Mouse (Mus musculus): ENCODE measurements around the gene D17H6S53E.

Gene D17H6S53E

GRCm38 (mm10) chr17:35163326-35164081, 37.3 kb downstream of the D17H6S53E start:
- peak in 1 of 2 experiments; percentile 33 for DNase-seq

- DNase-seq: no peak
Measured at GRCm38 (mm10) chr17:35164218-35164567, 38.0 kb downstream of the D17H6S53E start.

DNA sequence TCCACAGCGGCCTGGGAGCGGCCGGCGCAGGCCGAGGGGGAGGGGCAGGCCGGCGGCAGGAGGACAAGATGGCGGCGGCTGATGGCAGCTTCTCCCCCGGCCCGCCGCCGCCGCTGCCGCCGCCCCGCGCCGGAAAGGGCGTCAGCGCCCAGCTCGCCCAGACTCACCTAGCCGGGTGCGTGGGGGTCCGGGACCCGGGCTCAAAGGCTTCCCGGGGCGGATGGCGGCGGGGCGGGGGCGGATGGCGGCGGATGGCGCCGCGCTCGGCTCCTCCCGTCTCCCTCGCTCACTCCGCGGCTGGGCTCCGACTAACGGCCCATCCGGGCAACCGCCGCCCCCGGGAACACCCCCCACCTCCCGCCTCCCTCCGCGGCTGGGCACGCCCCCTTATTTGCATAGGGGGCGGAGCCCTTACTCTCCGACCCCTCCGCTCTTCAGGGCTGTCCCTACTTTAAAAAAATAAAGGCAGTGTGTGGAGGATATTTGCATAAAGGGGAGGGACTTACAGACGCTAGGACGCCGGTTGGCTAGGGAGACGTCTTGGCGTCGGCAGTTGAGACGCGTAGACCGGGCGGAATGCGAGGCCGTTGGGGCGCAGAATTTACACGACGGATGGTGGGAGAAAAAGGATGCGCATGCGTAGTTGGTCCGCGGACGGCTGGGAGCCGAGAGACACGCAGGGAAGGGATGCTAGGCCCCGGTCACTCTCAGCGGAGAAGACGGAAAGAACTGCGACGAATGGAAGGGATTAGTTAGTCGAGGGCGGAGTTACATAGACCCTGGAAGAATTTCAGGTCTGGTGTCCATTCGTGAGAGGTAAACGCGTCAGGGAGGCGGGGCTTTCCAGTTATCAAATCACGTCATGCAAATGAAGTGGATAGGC, 38.6 kb downstream of the D17H6S53E start, which contains the start of gene Prrc2a:
Prrc2a (minus strand) TSS at position 330 of the 883 bp plus-strand sequence.
- DNase-seq: peak; percentile 98 to 99

- DNase-seq: no peak
Measured at GRCm38 (mm10) chr17:35165451-35166155, 39.4 kb downstream of the D17H6S53E start.

DNA sequence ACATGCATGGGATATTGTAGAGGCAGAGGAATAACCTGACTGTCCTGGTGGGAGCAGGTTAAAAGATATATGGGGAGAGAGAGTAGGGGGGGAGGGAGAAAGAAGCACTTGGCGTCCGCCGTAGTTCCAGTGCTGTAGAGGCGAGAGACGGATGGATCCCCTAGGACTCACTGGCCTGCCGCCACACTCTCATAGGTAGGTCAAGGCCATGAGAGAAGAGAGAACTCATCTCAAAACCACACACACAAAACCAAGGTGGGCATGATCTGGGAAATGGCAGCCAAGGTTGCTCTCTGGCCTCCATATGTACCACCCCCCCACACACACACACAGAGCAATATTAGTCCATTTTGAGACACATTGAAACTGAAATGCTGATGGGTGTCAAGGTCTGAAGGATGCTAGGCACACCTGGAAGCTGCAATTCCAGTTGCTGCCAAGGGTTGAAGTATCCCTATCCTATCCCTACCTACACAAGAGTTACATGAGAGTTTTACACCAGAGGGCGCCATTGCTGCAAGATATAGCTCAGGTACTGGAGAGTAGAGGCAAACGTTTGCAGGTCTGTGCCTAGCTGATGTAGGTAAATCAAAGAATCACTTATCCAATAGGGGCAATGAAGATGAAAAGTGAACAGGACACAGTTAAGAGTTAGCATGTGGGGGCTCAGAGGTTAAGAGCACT, 40.3 kb downstream of the D17H6S53E start:
- peak; percentile 73 to 79 for DNase-seq

- DNase-seq: no peak
Measured at GRCm38 (mm10) chr17:35167794-35168193, 41.6 kb downstream of the D17H6S53E start.

DNA sequence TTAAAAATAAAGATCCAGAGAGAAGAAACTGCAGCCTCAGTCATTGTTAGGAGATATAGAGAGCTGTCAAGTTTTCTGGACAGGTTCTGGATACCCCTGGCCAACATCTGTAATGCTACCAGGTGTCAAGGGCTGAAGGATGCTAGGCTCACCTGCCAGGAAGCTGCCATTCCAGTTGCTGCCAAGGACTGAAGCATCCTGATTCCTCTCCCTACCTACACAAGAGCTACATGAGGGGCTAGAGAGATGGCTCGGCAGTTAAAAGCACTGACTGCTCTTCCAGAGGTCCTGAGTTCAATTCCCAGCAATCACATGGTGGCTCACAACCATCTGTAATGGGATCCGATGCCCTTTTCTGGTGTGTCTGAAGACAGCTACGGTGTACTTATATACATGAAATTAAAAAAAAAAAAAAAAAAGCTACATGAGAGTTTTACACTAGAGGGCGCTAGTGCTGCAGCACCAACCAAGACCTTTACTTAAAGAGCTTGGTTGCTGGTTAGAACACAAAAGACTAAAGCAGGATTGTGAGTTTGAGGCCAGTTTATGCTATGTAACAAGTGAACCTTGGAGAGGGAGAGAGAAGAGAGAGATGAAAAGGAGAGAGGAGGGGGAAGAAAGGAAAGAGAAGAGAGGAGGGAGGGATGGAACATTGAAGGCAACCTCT, 42.5 kb downstream of the D17H6S53E start:
- peak in 1 of 2 experiments; percentile 58 for DNase-seq

DNA sequence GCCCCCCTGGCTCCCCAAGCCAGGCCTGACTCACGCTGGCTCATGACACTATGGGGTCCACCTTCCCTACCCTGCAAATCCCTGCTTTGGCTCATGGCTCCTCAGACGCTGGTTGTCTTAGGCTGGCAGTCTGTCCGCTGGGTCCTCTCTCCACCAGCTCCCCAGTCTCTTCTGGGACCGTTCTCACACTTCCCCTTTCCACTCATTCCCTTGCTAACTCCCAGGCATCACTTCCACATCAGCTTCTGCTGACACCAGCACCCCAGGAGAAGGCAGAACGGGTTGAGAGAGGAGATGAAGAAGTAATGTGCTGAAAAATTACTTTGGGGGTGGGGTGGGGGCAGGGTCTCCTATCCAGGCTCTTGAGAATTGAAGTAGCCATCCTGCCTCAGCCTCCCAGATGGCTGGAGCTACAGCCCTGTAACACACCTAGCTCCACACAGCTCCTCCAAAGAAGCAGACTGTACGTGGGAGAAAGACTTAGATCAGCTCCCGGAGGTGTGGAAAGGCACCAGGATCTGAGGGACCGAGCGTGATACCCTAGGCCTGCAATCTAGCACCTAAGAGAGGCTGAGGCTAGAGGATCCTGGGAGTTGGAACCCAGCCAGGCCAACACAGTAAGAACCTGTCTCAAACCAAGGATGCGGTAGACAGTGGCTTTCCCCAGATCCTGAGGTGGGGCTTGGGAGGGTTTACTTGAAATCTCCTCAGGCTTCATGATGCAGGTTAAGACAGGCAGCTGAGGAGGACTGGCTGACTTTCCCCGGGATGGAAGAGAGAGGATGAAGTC, 46.5 kb downstream of the D17H6S53E start:
- no peak for DNase-seq

DNA sequence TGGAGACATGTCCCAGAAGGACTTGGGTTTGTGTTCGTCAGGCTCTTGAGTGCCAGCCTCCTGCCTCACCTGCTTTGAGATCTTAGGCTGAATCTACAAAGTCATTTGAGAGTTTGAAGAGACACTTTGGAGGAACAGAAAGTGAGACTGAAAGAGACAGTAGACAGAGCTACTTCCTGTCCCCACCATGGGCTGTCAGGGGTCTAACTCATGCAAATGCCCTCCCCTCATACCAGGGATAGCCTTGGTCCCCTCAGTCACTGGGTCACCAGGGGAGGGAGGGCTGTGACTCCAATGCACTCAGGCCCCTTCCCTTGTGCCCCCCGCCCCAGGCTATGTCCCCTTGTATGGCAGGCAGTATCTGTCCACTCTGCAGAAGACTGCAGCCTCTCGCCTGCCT, 47.2 kb downstream of the D17H6S53E start:
- DNase-seq: no peak

- no peak for DNase-seq
Measured at GRCm38 (mm10) chr17:35174201-35174977, 48.2 kb downstream of the D17H6S53E start.

- no peak for DNase-seq
Measured at GRCm38 (mm10) chr17:35175382-35175781, 49.2 kb downstream of the D17H6S53E start.

DNA sequence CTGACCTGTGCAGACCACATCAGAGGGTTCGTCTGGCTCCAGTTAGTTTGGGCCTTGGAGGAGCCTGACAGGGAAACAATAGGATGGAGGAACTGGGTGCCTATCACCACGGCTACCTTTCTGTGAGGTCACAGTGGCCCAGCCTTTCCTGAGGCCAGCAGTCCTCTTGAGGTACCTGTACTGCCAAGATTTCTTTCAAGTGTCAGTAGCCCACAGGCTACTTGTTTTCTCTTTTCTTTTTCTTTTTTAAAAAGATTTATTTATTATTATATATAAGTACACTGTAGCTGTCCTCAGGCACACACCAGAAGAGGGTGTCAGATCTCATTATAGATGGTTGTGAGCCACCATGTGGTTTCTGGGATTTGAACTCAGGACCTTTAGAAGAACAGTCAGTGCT, 49.8 kb downstream of the D17H6S53E start, which contains the start of gene Aif1:
Aif1 (minus strand) TSS at position 101 of the 400 bp plus-strand sequence.
- DNase-seq: no peak

Measured in kidney, postnatal 4 days (tissue).